Mouse (Mus musculus) kidney, adult 11 months (tissue): Measurements from ENCODE around the gene Ciz1.

Experiments used
- DNase-seq: peaks from one replicate; pipeline ENCODE4 v3.0.0; 2022

Gene Ciz1

DNA sequence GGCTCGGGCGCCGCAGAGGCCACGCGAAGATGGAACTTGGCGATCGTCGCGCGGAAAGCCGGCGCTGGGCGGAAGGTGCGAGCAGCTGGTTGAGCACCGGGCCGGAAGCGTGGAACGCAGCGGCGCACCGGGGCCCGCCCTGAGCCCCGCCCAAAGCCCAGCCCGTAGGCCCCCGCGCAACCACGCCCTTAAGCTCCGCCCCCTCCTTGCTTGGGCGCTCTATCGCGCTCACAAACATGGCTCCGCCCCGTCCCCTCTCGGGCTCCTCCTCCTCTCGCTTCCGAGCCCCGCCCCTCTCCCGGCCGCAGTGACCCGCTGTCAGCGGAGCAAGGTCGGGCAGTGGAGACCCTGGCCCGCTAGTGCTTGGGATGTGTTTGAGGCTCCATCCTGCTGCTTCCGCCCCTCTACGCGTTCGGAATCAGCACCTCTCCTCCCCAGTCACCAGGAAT is 29.7 kb downstream of the Ciz1 start, which contains the start of gene 1110008P14Rik:
Gene 1110008P14Rik, minus strand, starts transcription at position 164 of the 449 bp plus-strand sequence.
- peak; percentile 91 for DNase-seq

DNA sequence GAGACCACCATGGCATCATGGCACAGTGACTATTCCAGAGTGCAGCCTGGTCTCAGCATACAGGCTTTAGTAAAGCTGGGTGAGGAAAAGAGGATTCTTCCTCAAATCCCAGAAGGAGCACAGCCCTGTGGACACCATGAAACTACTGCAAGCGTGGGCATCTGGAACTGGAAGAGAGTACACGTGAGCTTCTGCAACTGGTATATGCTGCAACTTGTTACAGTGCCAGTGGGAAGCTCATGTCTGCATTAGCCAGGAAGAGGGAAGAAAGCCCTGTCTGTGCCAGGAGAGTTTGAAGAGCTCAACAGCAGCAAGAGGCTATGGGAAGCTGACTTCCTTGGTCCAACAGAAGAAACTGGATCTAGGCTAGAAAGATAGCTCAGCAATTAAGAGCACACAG is 30.6 kb downstream of the Ciz1 start:
- DNase-seq = no peak

DNA sequence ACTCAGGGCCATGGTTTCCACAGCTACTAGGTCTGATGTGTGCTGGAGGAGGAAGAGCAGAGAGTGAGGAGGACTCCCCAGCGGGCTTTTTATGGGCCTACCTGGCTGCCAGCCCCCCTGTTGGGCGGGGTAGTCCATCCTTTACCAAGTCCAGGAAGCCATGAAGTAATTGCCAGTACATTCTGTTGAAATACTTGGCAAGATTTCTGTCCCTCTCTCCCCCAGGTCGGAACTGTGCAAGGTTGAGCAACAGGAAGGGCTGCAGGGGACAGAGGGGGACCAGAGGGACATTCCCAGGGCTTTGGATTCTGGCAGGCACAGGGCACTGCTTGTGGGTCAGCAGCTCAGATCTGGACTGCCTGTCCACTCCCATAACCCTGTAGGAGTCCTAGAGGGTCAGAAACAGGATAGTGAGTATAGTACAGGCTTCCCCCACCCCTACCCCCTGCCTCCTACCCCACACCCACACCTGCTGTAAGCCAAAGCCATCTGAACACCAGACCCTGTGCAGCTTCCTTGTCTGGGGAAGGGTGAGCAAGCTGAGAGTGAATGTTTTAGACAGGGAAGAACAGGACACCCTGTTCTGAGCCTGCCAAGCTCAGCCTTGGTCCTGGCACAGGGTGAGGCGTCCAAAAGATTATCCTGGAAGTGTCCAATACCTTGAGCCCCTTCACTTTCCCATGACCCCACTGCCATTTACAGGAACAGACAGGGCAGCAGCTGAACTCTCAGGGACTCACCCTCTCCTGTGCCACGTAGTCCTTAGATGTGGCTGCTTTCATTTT is 35.8 kb downstream of the Ciz1 start, which contains the start of gene Lcn2:
Gene Lcn2, minus strand, starts transcription at position 547 of the 785 bp plus-strand sequence.
- DNase-seq = no peak

DNA sequence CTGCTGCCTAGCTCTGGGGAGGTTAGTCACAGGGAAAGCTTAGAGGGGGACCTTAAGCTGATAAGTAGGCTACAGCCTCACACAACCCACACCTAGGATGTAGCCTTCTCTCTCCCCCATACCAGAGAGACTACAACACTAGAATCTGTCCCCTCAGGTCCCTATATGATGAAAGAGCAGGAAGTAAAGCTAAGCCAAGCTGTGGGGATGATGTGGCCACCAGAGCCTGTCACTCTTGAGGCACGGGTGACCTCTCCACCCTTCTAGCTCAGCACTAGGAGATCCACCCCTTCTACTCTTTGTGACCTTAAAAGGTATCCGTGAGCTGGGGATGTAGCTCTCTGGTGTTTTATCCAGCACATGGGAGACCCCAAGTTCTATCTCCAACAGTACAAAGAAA is 37.0 kb downstream of the Ciz1 start:
- no peak for DNase-seq

DNA sequence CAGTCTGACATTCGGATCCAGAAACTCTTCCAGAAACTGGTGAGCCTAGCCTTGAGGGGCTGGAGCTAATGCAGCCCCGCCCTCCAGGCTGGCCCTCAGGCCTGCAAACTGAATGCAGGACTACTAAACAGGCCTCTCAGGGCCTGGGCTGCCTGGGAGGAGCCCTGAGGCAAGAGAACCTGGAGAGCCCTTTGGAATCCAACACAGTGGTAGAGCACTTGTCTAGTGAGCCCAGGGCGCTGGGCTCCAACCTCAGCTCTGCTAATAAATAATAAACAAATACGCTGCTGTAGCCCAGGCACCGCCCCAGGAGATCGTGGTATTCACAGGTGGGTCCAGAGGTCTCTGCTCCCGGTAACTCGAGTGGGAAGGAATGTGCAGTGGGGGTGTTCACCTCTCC is 38.7 kb downstream of the Ciz1 start:
- peak; percentile 66 for DNase-seq

DNA sequence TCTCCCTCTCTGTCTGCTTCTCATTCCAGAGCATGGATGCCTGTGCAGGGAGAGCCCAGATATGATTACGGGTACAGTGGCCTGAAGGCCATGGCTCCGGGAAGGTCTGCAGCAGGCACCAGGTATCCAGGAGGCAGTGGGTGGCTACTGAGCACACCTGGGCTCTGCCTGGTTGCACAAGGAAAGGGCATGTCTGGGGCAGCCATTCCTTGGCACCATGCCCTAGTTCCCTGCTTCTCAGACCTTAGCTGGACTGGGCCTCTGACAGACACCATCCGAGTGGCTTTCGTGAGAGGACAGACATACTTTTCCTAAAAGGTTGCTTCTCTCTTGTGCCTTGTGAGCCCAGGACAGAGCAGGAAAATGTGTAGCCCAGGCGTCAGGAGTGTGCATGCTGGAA is 39.9 kb downstream of the Ciz1 start:
- peak; percentile 82 for DNase-seq

DNA sequence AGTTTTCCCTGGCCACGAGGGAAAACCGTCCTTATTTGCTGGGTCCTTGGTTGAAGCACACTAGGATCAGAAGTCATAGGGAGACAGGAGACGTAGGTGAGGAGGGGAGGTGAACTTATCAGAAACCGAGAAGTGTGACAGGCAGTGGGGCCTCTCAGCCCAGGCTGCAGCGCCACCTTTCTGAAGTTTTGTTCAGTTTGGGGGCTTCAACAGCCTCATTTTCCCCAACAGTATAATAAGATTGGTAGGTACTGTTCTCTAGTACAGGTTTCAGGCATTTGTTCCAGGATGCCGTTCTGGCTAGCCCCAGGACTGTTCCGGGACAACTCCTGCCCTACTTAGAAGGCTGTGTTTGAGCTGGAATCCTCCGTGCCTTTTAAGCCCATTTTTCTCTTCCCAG is 42.8 kb downstream of the Ciz1 start:
- DNase-seq = no peak

DNA sequence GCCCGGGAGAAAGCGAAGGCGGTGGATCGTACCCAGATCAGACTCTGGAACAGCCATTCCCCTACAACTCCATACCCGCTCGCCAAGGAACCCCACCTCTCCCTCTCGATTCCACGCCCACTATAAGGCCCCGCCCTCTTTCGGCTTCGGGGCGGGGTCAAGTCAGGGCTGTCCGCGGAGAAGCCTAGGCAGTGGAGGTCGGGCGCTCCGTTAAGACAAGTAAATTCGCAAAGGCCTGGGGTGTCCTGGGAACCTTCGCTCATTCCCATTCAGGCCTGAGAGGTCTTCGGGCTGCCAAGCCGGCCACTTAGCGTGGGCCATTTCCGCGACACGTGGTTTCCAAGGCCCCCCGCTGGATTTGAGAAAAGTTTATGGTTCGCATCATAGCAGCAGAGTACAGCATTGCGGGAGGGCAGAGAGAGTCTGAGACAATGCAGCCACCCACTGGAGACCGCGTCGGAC is 43.4 kb downstream of the Ciz1 start, which contains the start of gene Ptges2:
Gene Ptges2, plus strand, starts transcription at position 413 of the 462 bp plus-strand sequence.
- peak; percentile 94 for DNase-seq

DNA sequence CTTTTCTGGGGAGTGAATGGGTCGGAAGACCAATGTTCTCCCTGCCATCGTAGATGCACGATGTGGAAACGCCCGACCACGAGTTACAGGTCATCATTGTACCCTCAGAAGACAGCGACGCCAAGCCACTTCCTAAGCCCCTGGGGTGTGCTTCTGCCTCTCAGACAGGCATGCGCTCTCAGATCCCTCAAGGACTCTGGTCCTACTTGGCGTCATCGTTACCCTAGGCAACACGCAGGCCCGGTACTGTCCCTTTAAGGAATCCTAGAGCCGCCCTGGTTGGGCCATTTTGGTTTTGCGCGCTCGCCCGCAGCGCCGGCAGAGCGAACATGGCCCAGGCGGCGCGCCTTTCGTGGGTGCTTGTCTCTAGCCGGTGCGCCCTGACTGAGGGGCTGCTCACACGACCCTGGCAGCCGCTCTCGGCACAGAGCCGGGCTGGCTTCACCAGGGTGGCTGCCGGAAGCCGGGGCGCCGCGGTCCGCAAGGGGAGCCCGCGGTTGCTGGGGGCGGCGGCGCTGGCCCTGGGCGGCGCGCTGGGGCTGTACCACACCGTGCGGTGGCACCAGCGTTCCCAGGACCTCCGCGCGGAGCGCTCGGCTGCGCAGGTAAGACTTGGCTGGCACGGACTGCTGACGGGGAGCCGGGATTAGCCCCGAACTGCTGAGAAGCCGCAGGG is 44.0 kb downstream of the Ciz1 start:
- peak; percentile 96 for DNase-seq

DNA sequence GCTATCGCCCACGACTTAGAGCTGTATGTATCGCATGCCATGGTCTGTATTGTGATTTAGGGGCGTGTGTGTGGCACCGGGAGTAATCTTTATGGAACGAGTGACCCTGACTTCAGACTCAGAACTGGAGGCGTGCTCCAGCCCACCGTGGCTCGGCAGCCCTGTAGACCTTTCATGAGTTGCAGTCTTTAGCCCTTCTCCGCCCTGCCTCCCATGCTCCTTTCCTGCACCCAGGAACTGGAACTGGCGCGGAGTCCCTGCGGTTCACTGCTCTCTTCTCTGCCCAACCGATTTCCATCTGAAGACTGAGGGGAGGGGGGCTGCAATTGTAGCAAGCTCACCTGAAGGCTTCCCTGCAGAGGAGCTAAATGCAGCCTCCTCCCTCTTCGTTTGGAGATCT is 44.6 kb downstream of the Ciz1 start:
- DNase-seq = no peak

DNA sequence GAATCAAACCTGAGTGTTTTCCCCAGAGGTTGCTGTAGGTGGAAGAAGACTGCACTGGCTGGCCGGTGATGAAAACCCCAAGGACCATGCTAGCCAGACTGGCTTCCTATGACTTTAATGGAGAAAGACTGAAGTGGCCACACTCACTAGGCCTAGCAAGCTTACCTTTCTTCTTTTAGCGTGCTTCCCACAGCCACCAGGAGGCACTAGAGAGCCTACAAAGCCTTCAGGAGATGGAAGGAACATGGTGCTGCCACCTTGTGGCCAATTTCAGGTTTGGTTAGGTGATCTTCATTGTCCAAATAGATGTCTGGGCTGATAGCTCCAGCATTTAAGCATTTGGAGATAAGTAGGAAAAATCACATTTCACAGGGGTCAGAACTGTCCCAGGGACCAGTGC is 52.5 kb downstream of the Ciz1 start:
- peak; percentile 91 for DNase-seq

DNA sequence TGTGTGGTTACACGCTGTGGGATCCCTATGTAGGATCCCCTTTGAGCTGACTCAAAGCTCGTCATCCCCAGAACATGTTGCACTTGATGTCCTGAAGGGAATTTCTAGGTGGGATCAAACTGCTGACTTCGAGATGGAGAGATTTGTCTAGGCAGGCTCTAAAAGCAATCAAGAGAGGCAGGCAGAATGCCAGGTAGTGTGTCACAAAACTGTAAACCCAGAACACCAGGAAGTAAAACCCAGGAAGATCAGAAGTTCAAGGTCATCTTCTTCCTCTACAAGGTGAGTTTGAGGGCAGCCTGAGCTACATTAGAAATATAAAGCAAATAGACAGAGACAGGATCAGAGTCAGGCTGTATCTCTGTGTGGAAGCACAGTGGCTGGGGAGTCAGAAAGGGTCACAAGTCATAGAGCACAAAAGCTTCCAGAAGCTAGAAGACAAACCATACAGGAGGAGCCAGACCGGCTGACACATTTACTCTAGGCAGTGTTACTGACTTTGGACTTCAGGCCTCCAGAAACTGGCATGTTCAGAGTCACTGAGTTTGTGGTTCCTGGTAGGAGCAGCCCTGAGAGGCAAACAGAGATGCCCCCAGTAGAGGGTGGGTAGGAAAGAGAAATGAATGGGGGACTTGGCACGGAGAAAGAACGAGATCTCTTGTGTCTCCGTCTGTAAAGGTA is 55.2 kb downstream of the Ciz1 start:
- DNase-seq = peak; percentile 60

DNA sequence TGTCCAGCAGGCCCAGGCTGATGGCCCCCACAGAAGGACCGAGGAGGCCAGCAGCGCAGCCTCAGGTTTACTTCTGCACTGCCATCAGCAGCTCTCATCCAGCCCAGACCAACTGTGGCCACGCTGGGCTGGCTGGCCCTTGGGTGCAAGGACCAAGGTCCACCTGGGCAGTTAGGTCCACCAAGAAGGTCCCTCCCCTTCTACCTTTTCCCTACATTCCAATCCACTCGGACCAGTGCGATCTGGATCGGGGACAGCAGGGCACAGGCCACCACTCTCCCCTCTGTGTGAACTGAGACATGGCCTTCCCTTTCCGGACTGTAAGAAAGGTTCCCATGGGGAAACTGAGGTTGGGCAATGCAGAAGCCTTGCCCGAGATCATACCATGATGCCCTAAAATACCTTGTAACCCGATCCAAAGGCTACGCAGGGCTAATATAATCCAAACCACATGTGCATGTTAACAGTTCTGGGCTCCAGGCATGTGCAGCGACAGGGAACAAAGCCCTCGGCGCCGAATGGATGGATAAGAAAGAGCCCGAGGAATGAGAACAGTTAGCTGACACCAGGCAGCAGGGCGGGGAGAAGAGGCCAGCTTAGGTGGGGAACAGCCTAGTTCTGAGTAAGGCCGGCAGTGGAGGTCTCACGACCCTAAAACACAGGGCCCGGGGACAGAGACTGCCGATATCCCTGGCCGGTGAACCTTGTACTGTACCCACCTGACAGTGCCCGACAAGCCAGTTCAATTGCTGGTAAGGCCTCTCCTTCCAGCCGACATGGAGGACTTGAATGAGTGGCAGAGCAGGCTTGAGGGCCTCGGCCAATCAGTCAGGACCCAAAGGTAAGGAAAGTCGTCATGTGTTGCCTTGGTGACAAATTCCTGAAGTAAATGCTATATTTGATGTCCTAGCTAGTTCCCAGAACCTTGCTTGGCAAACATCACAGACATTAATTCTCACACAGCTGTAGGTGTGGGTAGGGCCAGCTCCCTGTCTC is 56.6 kb downstream of the Ciz1 start:
- DNase-seq = peak; percentile 95

DNA sequence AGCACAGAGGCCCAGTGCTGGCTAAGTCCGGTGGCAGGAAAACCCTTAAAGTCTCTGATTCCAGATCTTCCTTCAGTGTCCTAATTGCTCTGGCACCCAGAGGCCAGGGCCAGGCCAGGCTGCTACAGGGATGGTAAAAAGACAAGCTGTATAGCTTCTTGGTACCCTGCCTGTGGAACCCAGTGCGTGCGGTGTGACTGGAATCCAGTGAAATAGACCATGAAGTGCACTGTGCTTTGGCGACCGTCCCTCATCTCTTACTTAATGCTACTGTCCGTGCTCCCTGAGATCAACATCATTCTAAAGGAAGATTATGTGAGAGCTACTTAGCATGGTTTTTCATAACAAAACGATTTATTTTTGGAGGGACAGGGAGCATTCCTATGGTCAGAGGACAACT is 59.3 kb downstream of the Ciz1 start:
- peak; percentile 22 for DNase-seq

DNA sequence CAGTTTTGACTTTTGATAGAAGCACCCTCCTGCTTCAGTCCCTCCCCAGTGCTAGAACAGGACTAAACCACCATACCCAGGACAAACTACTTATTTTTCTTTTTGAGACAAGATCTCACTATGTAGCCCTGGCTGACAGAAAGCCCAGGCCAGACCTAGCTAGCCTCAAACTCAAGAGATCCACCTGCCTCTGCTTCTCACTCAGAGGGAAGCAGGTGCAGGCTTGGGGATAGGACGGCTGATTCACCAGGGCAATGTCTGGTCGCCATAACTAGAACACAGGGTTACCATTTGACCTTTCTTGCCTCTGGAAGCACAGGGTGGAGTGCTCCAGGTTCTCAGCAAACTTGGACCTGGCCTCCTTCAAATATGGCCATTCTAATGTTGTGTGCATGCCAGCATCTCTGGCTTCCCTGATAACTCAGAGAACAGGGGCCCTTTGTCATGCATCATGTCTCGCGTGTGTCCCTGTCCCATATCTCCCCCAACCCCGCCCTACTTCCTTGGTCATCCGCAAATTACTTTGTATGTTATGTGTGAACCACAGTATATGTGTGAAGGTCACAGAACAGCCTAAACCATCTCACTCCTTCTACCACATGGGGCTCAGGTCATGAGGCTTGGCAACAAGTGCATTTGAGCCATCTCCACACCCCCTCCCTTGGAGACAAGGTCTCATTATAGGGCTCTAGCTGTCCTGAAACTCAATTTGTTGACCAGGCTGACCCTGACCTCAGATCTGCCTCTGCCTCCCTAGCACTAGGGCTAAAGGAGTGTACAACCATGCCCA is 60.8 kb downstream of the Ciz1 start:
- DNase-seq = peak; percentile 15

DNA sequence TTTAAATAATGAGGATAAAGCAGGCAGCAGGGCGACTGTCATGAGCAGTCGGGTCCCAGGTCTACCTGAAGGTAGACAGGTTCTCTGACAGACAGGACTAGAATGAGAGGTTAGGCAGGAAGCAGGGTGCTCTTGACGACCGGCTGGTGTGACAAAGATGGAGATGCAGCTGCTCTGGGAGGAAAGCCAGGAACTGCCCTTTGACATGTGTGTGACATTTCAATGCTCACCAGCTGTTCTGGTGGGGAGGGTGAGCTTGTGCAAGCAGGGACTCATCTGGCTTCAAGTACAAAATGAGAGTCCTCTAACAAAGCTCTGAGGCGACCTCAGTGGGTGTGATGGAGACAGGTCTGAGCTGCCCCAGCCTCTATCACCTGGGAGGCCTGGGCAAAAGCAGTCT is 61.8 kb downstream of the Ciz1 start:
- peak; percentile 49 for DNase-seq

DNA sequence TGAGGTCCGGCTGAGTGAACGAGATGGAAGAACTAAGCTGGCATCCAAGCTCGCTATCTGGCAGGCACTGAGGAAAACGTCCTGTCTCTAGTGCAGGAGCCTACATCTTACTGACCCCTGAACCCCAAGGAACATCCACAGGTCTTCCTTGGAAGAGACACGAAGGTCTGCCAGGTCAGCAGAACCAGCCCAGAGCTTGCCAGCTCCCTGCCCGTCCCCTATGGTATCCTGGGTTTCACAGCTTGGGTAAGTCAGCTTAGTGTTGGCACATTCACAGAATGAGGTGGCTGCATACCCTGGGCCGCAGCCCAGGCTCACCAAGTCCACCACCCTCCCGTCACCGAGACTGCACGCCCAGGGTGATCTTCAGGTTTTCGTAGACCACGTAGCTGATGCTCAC is 63.7 kb downstream of the Ciz1 start:
- DNase-seq = peak; percentile 55

DNA sequence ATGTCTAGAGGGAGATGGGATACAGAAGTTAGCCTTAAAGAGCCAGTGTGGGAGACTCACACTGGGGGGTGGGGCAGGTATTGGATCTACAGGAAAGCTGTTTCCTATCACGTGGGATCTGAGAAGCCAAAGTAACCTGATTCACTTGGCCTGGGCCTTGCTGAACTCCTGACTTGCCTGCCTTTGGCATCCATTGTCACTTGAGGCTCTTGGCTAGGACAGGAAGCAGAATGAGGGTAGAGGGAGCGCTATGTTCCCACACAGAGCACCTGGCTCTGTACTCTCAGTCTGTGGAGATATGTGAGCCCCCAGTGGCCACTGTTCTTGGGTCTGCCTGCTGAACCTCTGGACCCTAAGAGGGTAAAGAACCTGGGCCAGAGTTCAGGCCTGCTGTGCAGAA is 64.4 kb downstream of the Ciz1 start:
- DNase-seq = no peak

DNA sequence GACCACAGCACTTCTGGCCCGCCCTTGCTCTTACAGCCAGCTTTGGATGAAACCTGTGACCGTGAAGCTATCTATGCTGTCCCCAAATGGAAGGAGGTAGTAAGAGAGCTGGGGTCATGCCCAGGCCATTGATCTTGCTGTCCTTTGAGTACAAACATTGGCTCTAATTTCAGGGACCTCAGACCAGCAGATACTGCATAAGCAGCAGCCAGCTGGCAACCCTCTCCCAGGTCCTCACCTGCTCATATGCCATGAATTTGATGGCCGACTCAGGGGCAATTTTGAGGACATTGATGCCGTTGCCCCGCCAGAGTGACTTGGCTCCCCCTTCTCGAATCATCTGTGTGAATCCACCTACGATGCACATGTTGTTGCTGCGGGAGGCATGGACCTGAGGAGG is 65.4 kb downstream of the Ciz1 start:
- no peak for DNase-seq

DNA sequence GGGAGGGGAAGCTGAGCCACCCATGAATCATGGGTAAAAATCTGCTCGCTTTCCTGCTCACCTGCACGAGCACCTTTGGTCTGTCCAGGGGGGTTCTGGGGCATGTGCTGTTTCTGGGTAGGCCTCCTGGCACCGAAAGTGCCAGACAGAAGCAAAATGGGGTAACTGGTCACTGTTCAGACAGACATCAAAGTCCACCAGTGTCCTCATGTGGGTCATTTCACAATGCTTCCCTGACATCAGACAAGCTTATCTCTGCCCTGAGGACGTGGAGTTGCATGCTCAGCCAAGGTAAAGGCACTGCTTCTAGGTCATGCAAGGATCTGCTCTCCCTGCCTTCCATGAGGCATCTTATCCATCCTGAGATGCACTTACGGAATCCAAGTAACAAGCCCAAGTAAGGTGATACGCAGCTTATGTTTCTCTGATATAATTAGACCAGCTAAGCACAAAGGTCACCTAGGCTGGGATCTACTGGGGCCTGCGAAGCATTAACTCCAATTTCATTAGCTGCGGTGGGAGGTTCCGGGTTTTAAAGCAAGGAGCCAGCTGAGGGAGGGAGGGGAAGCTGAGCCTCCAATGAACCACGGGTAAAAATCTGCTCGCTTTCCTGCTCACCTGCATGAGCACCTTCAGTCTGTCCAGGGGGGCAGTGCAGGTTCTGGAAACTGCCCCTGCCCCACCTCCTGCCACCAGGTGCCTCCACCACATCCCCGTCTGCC is 66.5 kb downstream of the Ciz1 start:
- peak; percentile 82 for DNase-seq

DNA sequence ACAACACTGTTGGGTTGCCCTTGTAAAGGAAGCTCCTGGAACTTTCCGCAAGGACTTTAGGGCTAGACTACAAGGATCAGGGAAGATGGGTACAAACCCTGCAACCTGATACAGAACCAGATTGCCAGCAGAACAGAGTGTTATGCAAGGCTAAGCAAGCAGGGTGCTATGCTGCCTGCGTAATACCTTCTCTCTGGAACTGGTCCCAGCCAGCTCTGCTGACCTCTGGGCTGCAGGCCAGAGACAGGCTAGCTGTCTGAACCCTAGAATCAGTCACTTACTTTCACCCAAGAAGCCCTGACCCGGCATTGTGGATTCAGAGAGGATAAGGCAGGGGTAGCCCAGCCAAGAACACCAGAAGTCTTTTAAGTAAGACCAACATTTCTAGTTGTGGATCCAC is 67.2 kb downstream of the Ciz1 start:
- DNase-seq = peak; percentile 94
